Mouse (Mus musculus): Measurements from ENCODE around the gene Nxpe3.

Nxpe3 gene

DNA sequence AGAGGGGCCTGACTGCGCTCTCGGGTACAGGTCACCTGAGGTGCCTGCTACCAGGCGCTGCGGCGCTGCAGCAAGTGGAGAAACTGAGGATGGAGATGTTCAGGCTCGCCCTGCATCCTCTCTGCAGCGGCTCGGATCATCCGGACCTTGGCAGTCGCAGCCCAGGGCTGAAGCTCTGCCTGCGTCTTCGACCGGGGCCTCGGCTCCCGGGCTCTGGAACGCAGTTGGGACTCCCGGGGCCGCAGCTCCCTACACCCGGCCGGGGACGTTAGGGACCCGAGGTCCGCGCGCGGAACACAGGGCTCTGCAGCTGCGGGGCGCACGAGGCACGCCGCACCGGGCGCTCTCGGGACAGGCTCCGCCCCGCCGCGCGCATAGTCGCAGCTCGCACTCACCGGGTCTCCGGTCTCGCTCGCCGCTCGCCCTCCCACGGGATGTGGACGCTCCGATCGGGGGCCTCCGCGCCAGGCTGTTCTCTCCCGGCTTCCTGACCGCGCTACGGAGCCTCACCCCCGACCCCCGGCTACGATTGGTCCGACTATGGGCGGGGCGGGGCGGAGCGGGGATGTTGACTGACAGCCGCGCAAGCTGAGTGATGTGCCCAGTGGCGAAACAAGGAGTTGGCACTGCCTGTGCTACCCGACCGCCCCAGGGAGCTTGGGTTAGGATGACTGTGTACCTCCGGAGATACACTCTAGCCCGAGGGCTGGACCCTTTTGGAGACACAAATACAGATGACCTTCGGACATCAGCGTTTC lies at the start of gene Nxpe3:
Nxpe3 (minus strand) TSS at position 393 of the 758 bp plus-strand sequence.
- peak; percentile 92 for DNase-seq (ENCODE audit: low read depth)

DNA sequence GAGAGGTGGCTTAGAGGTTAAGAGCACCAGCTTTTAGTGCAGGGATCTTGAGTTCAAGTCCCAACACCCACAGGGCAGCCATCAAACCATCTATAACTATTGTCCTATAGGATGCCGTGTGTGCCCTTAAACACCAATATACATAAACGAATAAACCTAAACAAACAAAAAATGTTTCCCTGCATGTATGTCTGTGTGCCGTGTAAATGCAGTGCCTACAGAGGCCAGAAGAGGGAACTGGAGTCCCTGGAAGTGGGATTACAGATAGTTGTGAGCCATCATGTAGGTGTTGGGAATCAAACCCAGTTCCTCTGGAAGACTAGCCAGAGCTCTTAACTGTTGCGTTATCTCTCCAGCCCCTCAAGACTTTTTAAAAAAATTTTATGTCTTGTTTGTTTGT lies 45.7 kb upstream of the Nxpe3 start:
- no peak for DNase-seq (ENCODE audit: low read depth)

DNA sequence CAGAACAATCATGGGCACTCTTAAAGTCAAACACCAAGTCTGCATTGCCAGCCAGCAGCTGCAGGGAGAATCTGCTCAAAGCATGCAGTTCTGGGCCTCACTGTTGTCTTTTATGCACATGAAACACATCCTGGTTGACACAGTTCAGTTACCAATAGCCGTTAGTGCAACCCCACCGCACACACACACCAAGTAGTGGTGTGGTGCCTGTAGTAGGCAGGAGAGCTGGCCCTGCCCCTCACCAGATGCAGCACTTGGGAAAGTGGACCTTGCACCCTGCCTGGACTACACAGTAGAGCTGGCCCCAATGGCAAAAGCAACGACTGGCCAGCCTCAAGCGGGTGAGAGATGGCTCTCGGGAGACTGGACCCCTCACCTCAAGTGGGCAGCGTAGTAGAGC lies 44.6 kb upstream of the Nxpe3 start:
- DNase-seq (ENCODE audit: low read depth): no peak

DNA sequence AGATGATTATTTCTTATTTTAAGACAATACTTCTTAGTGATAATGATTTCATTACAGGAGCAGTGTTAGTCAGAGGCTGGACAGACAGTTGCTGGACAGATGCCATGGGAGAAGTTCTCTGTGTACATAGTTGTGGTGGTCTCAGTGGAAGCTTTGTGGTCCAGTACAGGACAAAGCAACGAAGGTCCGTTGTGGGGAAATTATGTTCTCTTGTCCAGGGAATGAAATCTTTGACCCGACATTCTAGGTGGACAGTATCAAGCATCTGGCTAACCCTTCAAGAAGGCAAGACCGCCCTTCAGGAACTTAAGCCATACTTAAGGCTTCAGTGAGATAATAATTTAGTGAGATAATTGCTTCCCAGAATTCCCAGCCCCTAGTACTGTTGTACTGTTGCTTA lies 43.7 kb upstream of the Nxpe3 start:
- no peak for DNase-seq (ENCODE audit: low read depth)

DNA sequence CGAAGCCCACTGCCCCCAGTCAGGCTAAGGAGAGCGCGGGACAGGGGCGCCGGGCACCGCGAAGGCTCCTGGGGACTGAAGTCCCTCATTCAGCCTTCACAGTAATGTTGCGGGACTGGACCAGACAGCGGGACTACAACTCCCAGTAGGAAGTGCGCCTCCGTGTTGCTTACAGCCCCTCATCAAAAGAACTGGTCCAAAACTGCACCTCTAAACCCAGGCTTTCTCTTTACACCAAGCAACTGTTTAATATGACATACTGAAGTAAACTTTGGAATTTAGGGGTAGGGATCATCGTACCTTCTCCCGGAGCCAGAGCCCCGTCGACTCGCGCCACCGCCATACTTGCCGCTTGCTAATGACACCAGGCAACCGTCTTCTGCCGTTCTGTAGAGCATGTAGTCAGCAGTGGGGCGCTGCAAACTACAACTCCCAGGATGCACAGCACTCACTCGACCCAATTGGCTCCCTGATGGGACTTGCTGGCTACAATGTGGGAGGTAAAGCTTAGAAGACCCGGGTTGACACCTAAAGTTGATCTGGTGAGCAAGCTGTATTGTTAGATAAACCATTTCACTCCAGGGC lies 39.5 kb upstream of the Nxpe3 start, which contains the start of gene Cep97:
Cep97 (minus strand) TSS at position 403 of the 585 bp plus-strand sequence.
- DNase-seq (ENCODE audit: low read depth): peak; percentile 95

DNA sequence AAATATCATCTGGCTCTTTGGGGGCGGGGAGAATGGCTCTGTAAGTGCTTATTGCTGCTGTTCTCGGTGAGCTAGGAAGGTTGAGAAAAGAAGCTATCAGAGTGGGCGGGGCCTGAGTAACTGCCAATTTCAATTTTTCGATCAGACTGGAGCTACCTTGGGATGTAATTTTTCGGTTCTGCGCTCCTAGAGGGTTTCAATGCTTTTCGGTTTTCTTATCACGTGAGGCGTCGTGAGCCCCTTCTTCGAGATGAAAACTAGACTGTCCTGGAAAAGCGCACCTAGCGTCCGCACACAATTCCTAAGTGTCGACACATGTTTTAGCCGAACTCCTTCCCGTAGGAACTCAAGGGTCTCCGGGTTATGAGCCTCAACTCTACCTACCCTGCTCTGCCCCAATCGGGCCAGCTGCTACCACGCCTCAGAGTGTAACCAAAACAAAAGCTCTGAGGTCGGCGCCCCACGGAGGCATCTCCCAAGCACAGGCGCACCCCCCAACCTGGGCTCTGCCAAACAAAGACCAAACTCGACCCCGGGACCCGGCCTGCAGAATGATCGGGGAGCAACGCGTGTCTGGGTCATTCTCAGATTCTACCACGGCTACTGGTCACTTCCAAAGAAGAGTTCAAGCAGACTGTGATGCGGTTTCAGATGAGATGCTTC lies 38.7 kb upstream of the Nxpe3 start:
- peak; percentile 81 for DNase-seq (ENCODE audit: low read depth)

DNA sequence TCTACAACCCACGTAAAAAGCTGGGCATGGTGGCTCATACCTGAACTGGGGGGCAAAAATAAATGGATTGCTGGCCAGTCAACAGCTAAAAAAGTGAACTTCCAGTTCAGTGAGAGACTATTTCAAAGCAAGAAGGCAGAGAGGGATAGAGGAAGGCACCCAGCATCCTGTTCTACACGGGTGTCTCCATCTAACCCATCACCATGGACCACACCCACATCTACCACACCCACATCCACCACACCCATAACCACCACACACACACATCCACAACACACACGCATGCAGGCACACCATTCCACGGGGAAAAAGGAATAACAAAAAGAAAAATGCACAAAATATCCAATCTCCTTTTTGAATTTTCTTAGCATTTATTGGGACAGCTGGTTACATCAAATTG lies 28.9 kb upstream of the Nxpe3 start:
- peak; percentile 29 for DNase-seq (ENCODE audit: low read depth)

DNA sequence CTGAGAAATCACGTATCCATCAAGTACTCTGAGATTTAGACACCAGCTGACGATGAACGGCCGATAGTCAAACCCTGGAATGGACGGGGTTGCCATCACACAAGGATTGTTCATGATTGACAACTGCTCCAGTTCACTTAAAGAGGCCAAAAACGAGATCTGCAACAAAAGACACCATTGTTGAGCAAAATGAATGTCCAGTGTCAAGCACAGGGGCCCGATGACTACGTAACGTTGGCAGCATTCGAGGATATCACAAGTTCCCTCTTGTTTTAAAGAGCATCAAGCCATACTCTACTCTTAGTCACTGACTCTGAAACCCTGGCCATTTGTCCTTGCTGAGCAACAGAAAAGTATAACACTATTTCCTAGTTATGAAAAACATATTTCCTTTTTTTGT lies 27.0 kb upstream of the Nxpe3 start:
- DNase-seq (ENCODE audit: low read depth): no peak

DNA sequence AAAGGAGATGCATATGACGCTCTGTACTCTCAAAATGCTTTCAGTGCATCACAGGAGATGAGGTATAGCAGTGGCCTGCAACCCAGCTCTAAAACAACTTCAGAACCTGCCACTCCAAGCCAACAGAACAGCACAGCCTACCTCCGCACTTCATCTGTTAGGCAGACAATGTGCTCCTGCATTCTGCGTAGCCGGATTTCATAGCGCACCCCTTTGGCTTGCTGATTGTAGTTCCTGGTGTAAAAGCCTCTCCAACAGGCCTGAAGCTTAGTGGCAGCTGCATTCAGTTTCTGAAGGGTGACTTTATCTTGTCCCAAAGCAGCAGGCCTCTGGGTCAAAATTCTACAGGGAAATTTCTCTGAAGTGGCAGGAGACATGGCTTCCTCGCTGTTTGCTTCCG lies 19.6 kb upstream of the Nxpe3 start:
- no peak for DNase-seq (ENCODE audit: low read depth)

DNA sequence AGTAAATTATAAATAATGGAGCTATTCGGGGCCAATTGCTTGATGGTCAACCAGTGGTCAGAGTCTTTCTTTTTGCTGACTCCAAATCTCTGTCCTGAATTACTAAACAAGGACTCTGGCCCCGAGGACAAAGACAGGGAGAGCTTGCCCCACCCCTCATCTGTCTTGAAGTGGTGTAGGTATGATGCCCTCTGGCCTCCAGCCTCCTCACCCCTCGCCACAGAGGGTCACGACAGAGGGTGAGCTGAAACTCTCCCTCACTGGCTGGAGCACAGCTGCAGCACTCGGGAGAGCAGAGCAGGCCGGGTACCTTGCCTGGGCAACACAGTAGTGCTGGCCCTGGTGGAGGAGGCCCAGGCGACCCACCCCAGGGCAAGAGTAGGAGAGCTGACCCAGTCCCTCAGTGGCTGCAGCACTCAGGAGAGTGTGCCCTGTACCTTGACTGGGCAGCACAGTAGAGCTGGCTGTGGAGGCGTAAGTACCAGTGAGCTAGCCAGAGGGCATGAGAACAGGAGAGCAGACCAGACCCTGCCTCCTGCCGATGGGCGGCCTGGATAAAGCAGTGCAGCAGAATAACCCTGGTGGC lies 15.2 kb upstream of the Nxpe3 start:
- no peak for DNase-seq (ENCODE audit: low read depth)

DNA sequence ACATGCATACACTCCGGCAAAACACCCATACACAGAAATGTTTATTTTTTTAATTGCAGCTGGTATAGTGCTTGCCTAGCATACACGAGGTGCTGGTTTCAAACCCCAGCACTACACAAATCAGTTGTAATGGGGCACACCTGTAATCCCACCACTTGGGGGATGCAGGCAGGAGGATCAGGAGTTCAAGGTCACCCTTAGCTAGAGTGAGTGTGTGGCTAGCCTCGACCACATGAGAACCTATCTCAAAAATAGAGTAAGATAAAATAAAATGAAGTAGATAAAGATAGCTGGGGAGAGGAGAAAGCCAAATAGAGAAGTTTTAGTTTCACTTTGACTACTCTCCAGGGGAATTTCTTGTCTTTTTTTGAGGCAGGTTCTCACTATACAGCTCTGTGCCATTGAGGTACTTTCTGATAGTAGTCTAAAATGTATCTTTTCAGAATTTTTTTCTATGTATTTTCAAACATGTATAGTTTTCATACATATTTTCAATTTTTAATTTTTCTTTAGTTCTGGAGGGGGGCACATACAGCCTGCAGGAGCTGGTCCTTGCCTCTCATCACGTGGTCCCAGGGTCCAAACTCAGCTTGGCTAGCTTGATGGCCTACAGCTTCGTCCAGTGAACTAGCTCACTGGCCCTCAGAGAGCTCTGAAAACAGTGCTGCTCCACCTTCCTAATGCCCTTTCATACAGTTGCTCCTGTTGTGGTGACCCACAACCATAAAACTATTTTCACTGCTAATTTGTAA lies 12.0 kb upstream of the Nxpe3 start:
- DNase-seq (ENCODE audit: low read depth): peak; percentile 81

DNA sequence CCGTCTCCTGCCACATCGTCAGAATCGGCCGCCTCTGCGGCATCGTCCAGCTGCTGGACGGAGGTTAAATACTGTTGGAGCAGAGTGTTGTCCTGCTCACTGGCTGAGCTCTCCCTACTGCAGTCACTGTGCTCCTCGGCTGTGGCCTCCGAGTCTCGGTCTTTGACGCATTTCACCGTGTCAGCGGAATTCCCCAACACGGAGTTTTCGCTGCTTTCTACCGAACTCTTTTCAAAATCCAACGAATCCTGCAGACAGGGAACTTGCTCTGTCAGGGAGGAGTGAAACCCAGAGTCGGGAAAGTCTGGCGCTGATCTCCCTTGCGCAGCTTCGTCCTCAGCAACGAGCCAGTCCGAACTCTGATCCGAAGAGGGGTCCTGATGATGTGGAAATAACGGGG lies 10.3 kb upstream of the Nxpe3 start:
- DNase-seq (ENCODE audit: low read depth): no peak

DNA sequence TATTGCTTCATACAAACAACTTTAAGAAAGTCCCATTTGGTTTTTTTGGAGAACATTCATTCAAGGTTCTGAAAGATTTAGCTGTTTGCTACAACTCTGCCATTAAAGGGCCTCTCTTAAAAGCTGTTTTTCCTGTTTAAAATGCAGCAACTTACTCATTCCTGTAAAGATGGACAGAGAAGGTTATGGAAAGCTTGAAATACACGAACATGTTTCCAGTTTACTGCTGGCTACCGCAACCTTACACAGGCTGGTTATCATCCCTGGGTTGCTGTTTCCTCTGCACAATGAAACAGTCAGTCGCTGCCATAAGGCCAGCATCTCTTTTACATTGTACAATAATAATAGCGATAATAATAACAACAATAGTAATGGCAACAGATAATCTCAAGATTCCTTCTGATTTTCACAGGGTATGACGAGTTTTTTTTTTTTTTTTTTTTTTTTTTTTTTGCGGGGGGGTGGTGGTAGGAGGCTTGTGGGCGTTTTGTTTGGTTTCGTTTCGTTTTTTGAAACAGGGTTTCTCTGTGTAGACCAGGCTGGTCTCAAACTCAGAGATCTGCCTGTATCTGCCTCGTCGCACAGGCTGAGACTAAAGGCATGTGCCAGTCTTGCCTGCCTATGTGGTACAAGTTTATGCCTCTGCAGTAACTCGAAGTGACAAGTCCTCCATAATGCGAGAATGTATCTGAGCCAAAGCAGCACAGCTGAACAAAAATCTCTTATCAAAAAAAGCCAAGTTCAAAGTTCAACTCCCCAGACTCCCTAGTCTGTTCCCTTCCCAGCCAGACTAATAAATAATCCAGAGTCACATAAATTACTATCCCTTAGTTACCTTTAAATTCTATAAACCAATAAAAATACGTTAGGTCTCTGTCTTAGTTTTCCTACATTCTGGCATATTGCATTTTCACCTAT lies 7.0 kb upstream of the Nxpe3 start:
- DNase-seq (ENCODE audit: low read depth): peak; percentile 32

DNA sequence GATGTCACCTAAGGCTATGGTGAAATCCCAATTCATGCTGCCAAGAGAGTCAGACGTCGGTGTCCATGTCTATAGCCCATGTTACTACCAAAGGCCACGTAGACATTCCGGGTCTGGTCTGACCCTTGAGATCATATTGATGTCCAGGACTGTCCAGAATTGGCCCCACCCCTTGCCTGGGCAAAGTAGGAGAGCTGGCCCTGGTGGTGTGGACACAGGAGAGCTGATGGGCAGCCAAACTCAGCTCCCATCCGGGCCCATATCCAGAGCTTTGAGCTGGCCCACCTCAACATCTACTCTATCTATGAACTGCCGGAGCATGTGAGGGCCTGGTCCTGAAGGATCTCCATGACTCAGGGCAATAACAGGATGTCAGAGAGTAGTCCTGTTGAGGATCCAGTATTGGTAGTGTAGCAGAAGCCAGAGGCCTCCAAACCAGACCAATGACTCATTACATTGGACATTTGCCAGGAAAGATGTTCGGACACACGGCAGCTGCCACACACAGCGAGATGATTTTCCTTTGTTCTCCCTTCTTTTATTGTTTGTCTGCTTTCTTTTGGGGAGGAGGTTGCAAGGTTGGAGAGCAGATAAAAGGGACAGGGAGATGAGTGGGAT lies 3.4 kb upstream of the Nxpe3 start:
- no peak for DNase-seq (ENCODE audit: low read depth)

DNA sequence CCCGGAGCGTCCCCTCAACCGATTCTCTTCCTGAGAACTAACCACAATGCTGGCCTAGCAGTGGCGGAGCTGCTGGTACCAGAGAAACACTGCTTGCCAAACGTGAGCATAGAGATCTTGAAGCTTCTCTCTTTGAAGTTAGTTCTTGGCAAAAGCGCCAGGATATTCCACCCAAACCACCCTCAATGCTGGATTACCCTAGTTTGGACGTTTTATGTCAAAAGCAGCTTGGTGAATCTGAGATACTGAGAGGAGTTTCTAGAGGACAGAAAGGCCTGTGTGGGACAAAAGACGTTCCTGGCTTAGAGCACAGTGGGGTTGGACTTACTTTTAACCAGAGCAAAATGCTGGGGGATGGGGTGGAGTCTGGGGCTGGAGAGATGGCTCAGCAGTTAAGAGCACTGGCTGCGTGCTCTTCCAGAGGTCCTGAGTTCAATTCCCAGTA lies 588 bp upstream of the Nxpe3 start:
- DNase-seq (ENCODE audit: low read depth): no peak

DNA sequence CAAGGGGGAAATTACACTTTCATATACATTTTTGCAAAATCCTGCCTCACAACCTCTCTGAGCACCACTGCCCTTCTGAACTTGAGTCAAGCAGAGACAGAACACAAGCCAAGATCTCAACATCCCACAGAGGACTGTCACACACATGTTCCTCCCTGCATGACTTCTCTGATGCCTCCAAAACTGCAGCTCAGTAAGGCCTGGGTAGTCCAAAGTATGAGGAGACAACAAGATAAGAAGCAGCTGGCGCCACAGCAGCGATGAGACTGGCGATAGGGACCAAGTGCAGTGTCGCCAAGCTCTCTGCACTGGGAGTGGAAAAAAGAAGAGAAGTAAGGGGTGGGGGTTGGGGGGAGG lies 571 bp downstream of the Nxpe3 start:
- DNase-seq (ENCODE audit: low read depth): peak; percentile 70

DNA sequence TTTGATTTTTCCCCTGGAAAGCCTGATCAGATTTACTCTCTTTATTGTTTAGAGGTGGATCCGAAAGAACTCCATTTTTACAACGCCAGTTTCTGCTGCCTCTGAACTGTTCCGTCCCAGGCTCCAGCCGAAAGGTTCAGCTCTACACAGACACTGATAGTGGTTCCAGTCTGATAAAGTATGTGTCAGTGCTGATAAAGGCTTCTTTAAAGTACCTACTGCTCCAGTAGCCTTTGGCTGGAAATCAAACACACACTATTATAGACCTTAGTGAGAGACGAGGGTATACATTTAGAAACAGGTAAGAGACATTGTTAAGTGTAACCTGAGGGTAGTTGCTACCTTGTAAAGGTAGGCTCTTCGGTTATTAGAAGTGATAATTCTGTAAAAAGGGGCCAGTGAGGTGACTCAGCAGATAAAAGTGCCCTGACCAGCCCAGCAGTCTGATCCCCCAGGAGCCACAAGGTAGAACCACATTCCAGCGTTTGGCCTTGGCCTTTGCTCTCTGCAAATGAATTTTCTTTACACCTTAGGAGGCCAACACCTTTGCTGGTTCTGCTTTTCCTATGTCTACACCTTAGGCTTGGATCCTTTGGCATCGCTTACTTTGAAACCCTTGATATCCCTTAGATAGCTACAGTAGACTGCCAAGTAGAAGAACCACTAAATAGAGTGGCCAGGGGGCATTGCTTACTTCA lies 1.5 kb downstream of the Nxpe3 start:
- peak; percentile 26 for DNase-seq (ENCODE audit: low read depth)

DNA sequence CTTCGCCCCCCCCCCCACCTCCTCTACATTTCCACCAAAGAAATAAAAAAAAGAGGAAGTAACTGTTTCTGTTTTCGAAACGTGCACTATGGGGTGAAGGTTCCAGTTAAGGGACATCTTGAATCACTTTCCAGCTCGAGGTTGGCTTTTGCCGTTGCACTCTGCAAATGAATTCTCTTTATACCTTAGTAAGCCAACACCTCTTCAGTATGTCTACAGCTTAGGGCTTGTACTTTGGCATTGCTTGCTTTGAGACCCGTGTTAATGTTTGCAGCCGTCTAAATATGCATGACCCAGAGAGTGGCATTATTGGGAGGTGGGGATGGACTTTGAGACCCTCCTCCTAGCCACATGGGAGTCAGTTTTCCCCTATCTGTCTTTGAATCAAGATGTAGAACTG lies 2.6 kb downstream of the Nxpe3 start:
- DNase-seq (ENCODE audit: low read depth): peak; percentile 60

DNA sequence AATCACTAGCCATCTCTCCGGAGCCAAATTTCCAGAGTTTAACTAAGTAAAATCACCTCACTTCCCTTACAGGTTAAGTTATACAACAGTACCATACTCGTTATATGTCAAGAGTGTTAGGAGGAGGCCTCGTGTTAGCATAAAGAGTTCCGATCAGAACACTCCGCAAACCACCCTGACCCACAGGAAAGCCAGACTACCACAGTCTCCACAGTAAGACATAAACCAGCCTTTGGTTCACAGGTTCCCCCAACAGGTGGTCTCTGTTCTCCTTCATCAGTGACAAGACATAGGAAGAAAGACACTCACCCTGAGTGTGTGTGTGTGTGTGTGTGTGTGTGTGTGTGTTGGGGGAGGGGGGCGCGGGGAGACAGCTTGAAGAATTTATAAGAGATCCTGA lies 3.7 kb downstream of the Nxpe3 start:
- peak; percentile 57 for DNase-seq (ENCODE audit: low read depth)

All from induced T-regulatory cell, adult 2 months (primary cell).